Mouse (Mus musculus): ENCODE measurements at regions not wholly inside any gene's neighbourhood (a gene's known extent, or its start where the extent isn't known, plus 50 kb on each side); places are given as distances from the start of the nearest gene placed in this dataset.

DNA sequence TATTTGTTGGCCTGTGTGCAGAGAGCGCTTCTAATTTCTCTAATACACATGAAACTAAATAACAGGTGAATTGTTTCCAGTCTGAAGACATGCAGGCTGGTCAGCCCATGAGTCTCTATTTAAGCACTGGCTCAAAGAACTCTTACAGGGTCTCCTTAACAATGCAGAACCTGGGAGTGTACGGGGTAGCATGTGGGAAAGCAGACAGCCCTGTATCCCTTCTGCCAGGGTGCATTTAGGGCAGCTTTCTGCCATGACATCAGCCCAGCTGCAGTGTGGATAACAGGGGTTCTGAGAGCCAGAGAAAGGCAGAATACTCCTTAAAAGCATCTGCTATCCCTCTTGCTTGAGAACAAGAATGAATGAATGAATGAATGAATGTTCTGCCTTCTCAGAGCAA lies 164.7 kb downstream of the Grb14 start:
- DNase-seq = no peak

DNA sequence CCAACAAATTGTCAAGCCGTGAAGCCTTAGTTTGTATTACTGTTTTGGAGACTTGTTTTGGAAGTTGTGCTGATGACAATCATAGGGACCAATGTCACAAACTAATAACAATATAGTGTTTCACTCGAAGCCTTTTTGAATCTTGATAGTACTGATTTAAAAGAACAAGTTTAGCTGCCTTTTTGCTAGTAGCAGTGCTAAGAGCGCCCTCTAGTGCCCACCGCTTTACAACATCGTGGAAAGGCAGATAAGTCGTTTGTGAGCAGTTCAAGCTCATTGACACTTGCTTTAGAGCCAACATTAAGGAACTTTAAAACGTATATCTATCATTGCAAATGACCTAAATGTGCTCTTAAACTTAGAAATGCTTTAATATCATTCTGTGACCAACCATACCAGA lies 170.9 kb downstream of the Grb14 start:
- peak; percentile 73 to 85 for DNase-seq

DNA sequence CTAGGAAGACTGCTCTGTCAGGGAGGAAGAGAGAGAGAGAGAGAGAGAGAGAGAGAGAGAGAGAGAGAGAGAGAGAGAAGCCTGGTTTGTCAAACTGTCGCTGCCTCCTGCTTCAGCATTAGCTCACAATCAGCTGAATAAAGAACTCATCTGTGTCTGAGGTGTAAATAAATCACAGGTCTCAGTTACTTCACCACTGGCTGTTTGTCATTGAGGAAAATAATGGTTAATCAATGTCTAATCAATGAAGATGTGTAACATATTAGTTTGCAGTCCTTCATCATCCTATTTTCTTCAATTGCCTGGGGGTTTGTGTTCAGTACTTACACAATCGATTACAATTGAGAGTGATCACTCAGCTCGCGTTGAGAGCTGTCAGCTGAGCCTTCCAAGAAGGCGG lies 171.9 kb downstream of the Grb14 start:
- DNase-seq = no peak

GRCm38 (mm10) chr2:64851096-64851495 lies 173.7 kb downstream of the Grb14 start:
- DNase-seq = no peak

- no peak for DNase-seq
Measured at GRCm38 (mm10) chr2:64850656-64851055, 174.1 kb downstream of the Grb14 start.

GRCm38 (mm10) chr2:64824494-64824893 lies 200.3 kb downstream of the Grb14 start:
- DNase-seq = peak in 1 of 2 experiments; percentile 3

- no peak for DNase-seq
Measured at GRCm38 (mm10) chr2:64823905-64824304, 200.9 kb downstream of the Grb14 start.

DNA sequence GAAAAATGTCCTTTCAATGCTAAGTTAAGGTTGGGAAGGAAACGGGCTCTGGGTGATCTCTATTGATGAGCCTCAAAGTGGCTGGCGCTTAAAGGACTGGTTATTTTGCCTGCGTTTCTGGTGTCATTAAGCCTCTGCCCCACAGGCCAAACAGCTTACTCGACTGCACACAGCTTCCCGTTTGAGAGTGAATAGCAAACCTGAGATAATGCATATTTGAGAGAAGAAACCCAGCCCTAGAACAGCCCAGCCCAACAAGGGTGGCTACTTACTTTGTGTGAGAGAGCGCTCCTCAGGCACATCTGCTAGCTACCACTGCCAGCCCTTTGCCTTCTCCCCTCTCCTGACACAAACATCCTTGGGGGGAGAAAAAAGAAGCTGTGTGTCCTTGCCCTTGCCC lies 201.7 kb downstream of the Grb14 start:
- no peak for DNase-seq

- no peak for DNase-seq
Measured at GRCm38 (mm10) chr2:64818159-64818558, 206.6 kb downstream of the Grb14 start.
